Mouse (Mus musculus) frontal cortex, adult 2 months (tissue): Measurements from ENCODE around the gene E330017A01Rik. TPM values are rescaled to one million over a fixed set of nuclear protein-coding genes. Genes with fewer than 3 reads are reported as not detected.
"Not testable (repeated sequence)": the region's sequence is repeated elsewhere in the genome, so short reads cannot be mapped to it uniquely, and the experiment has no call there.

Experiments used
- DNase-seq, 2 experiments: peaks; one replicate each; pipeline ENCODE4 v3.0.0; 2022; ENCODE audit warnings: low spot score in 1 of 2; ENCODE audit errors: extremely low spot score in 1 of 2
- polyA plus RNA-seq: library from polyadenylated mRNA; depleted of rRNA; stranded (reverse); fragments of >200 nt; gene quantifications from 2 replicates; pipeline ENCODE4 v1.2.3, GENCODE M21; 2012; rRNA removed

E330017A01Rik gene
- not detected in 2 replicates for polyA plus RNA-seq

- no peak for DNase-seq
These were observed at the start of gene E330017A01Rik for GRCm38 (mm10) chr16:58638689-58639175. E330017A01Rik (minus strand) TSS chr16:58638739.

GRCm38 (mm10) chr16:58685548-58686537, 47.3 kb upstream of the E330017A01Rik start:
- no peak for DNase-seq

- no peak for DNase-seq
These were observed 46.0 kb upstream of the E330017A01Rik start for GRCm38 (mm10) chr16:58684537-58684936.

GRCm38 (mm10) chr16:58683911-58684310, 45.4 kb upstream of the E330017A01Rik start:
- DNase-seq: no peak

GRCm38 (mm10) chr16:58682870-58683269, 44.3 kb upstream of the E330017A01Rik start:
- no peak for DNase-seq

- DNase-seq: no peak
These were observed 43.5 kb upstream of the E330017A01Rik start for GRCm38 (mm10) chr16:58682046-58682445.

- no peak for DNase-seq
These were observed 40.1 kb upstream of the E330017A01Rik start for GRCm38 (mm10) chr16:58678660-58679059.

- DNase-seq: no peak
These were observed 39.0 kb upstream of the E330017A01Rik start for GRCm38 (mm10) chr16:58677491-58677890.

- DNase-seq: no peak
These were observed 38.1 kb upstream of the E330017A01Rik start for GRCm38 (mm10) chr16:58676633-58677032.

GRCm38 (mm10) chr16:58676156-58676555, 37.6 kb upstream of the E330017A01Rik start:
- DNase-seq: no peak

GRCm38 (mm10) chr16:58675256-58675655, 36.7 kb upstream of the E330017A01Rik start:
- DNase-seq: peak; percentile 28 to 33

- no peak for DNase-seq
These were observed 35.4 kb upstream of the E330017A01Rik start for GRCm38 (mm10) chr16:58673811-58674410.

- DNase-seq: no peak
These were observed 33.9 kb upstream of the E330017A01Rik start for GRCm38 (mm10) chr16:58672396-58672795.

GRCm38 (mm10) chr16:58671212-58671985, 32.9 kb upstream of the E330017A01Rik start:
- no peak for DNase-seq

- no peak for DNase-seq
These were observed 32.1 kb upstream of the E330017A01Rik start for GRCm38 (mm10) chr16:58670643-58671042.

GRCm38 (mm10) chr16:58669917-58670630, 31.5 kb upstream of the E330017A01Rik start, which contains the start of gene Cpox:
Cpox (plus strand) TSS chr16:58670292.
- peak; percentile 53 to 85 for DNase-seq

- DNase-seq: no peak
These were observed 30.7 kb upstream of the E330017A01Rik start for GRCm38 (mm10) chr16:58669264-58669663.

- DNase-seq: no peak
These were observed 30.0 kb upstream of the E330017A01Rik start for GRCm38 (mm10) chr16:58668586-58668985.

- not testable (repeated sequence) for DNase-seq
These were observed 28.1 kb upstream of the E330017A01Rik start for GRCm38 (mm10) chr16:58666681-58667080.

- not testable (repeated sequence) for DNase-seq
These were observed 26.6 kb upstream of the E330017A01Rik start for GRCm38 (mm10) chr16:58665137-58665536.
